Mouse (Mus musculus) forebrain, postnatal 0 days (tissue): ENCODE data around the gene Ubac2. TPM values are rescaled to one million over a fixed set of nuclear protein-coding genes. Genes with fewer than 3 reads are reported as not detected.

ENCODE experiments used
- ATAC-seq: fragments of 200-750 bp; cut with Nextera tagmentation; 2 replicates; pipeline ENCODE4 v1.8.0; 2017; ENCODE audit warnings: mild to moderate bottlenecking, moderate library complexity
- DNase-seq: peaks from one replicate; pipeline ENCODE4 v3.0.0-alpha.2; 2015
- H3K27ac ChIP-seq: fragments of 300-500 bp; sonication (generic); 2 replicates; pipeline ENCODE4 v1.5.1; 2014; ENCODE audit warnings: low read depth, mild to moderate bottlenecking, antibody characterized with exemption, low read length, moderate library complexity, mixed read lengths
- H3K27me3 ChIP-seq: fragments of 300-500 bp; sonication (generic); 2 replicates; pipeline ENCODE4 v1.6.1; 2014; ENCODE audit warnings: mild to moderate bottlenecking, low read length, mixed read lengths; ENCODE audit not compliant: insufficient read depth
- H3K36me3 ChIP-seq: fragments of 300-500 bp; sonication (generic); 2 replicates; pipeline ENCODE4 v1.6.1; 2014; ENCODE audit warnings: mild to moderate bottlenecking, moderate library complexity; ENCODE audit not compliant: insufficient read depth
- H3K4me1 ChIP-seq: fragments of 300-500 bp; sonication (generic); 2 replicates; pipeline ENCODE4 v1.6.1; 2014; ENCODE audit warnings: antibody characterized with exemption; ENCODE audit not compliant: insufficient read depth
- H3K4me2 ChIP-seq: fragments of 300-500 bp; sonication (generic); 2 replicates; pipeline ENCODE4 v1.6.1; 2014; ENCODE audit warnings: low read depth, mild to moderate bottlenecking, moderate library complexity
- H3K4me3 ChIP-seq: fragments of 300-500 bp; sonication (generic); 2 replicates; pipeline ENCODE4 v1.5.1; 2014; ENCODE audit warnings: low read depth, low read length, mixed read lengths
- H3K9ac ChIP-seq: fragments of 300-500 bp; sonication (generic); 2 replicates; pipeline ENCODE4 v1.6.1; 2014; ENCODE audit warnings: mild to moderate bottlenecking
- H3K9me3 ChIP-seq: fragments of 300-500 bp; sonication (generic); 2 replicates; pipeline ENCODE4 v1.6.1; 2016; ENCODE audit warnings: low read length
- CTCF ChIP-seq: sonication (generic); IDR thresholded peaks from 2 replicates; pipeline ENCODE4 v1.5.1; 2016; ENCODE audit warnings: antibody characterized with exemption, control low read depth, low read depth
- whole genome bisulfite sequencing: fragments of 180-500 bp; shearing (Covaris S2); extraction: QIAGEN DNeasy Blood & Tissue Kit; methylation state at CpG from one replicate; pipeline ENCODE4 v1.1.7; 2014; 5-methylcytosine and 5-hydroxymethylcytosine counted together
- polyA plus RNA-seq: library from polyadenylated mRNA; unstranded; fragments of >200 nt; fragmentation: Nextera tagmentation; extraction: Ambion mirVana; gene quantifications from 2 replicates; pipeline ENCODE4 v1.2.1, GENCODE M21; 2015
- total RNA-seq: library from RNA; depleted of rRNA; stranded (reverse); fragments of >200 nt; gene quantifications from 2 replicates; pipeline ENCODE4 v1.2.3, GENCODE M21; 2014

Gene Ubac2
- total and polyA plus RNA-seq, 2 experiments from 2014 or later: 41.9 to 52.6 TPM

- WGBS: 92% methylated on average over 10 of the region's 10 CpGs
- Histone ChIP-seq H3K9ac (no peak overlapping the region), H3K4me1 (no peaks in the 10 kb centered on the region), H3K4me3 (no peak overlapping the region), H3K4me2 (no peak overlapping the region), H3K27ac (no peak overlapping the region), H3K27me3 (no peaks in the 10 kb centered on the region), H3K36me3 (0 out of 2 replicates have a peak, but pooled peaks cover 4% of the 10 kb centered on the region), H3K9me3 (no peaks in the 10 kb centered on the region)
- TF ChIP-seq CTCF: no peak
- ATAC-seq (no peak), DNase-seq (no peak)
Measured at GRCm38 (mm10) chr14:121957176-121957871, 78.9 kb downstream of the Ubac2 start.

GRCm38 (mm10) chr14:121958041-121958750 is 79.8 kb downstream of the Ubac2 start:
- Histone ChIP-seq H3K27ac (no peak overlapping the region), H3K9ac (no peak overlapping the region), H3K36me3 (0 out of 2 replicates have a peak, but pooled peaks cover 4% of the 10 kb centered on the region), H3K4me2 (no peak overlapping the region), H3K4me3 (no peak overlapping the region), H3K27me3 (no peaks in the 10 kb centered on the region), H3K9me3 (no peaks in the 10 kb centered on the region), H3K4me1 (no peaks in the 10 kb centered on the region)
- no peak for ATAC-seq
- 80% methylated on average over 3 of the region's 3 CpGs for WGBS
- DNase-seq: no peak
- no peak for TF ChIP-seq CTCF

- Histone ChIP-seq H3K9ac (no peak overlapping the region), H3K9me3 (no peaks in the 10 kb centered on the region), H3K4me1 (no peaks in the 10 kb centered on the region), H3K27me3 (no peaks in the 10 kb centered on the region), H3K36me3 (0 out of 2 replicates have a peak, but pooled peaks cover 4% of the 10 kb centered on the region), H3K4me2 (no peak overlapping the region), H3K27ac (no peak overlapping the region), H3K4me3 (no peak overlapping the region)
- no peak for DNase-seq
- TF ChIP-seq CTCF: no peak
- ATAC-seq: no peak
- WGBS: 86% methylated on average over 10 of the region's 10 CpGs
Measured at GRCm38 (mm10) chr14:121958751-121959537, 80.5 kb downstream of the Ubac2 start.

GRCm38 (mm10) chr14:121959538-121959980 is 81.1 kb downstream of the Ubac2 start:
- Histone ChIP-seq H3K9me3 (no peaks in the 10 kb centered on the region), H3K27me3 (no peaks in the 10 kb centered on the region), H3K4me3 (no peak overlapping the region), H3K4me2 (no peak overlapping the region), H3K4me1 (no peaks in the 10 kb centered on the region), H3K27ac (no peak overlapping the region), H3K9ac (no peak overlapping the region), H3K36me3 (no peaks in the 10 kb centered on the region)
- no peak for TF ChIP-seq CTCF
- DNase-seq (no peak), ATAC-seq (no peak)
- WGBS: 97% methylated on average over 3 of the region's 3 CpGs

- 92% methylated on average over 4 of the region's 4 CpGs for WGBS
- Histone ChIP-seq H3K9ac (no peak overlapping the region), H3K4me3 (no peak overlapping the region), H3K36me3 (no peaks in the 10 kb centered on the region), H3K4me2 (no peak overlapping the region), H3K27me3 (no peaks in the 10 kb centered on the region), H3K9me3 (no peaks in the 10 kb centered on the region), H3K4me1 (no peaks in the 10 kb centered on the region), H3K27ac (no peak overlapping the region)
- no peak for DNase-seq
- no peak for ATAC-seq
- TF ChIP-seq CTCF: no peak
Measured at GRCm38 (mm10) chr14:121960031-121960430, 81.6 kb downstream of the Ubac2 start.

DNA sequence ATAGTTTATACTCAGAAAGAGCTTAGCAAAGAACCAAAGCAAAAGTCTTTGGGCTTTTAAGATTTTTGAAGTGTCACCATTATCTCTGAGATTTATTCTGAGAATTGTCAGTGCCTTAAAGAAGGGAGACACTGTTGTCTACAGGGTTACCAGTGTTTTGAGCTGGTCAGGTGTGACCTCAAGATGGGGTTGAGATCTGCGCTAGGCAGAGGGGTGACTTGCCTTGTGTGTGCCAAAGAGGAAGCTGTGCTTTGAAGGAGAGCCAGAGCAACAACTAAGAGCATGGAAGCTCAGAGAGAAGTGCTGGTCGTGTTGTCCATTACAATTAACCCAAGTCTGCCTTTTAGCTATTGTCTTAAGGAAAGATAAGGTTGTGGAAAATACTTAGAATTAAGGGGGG is 82.1 kb downstream of the Ubac2 start:
- Histone ChIP-seq H3K4me2 (no peak overlapping the region), H3K9ac (no peak overlapping the region), H3K27me3 (no peaks in the 10 kb centered on the region), H3K36me3 (no peaks in the 10 kb centered on the region), H3K27ac (no peak overlapping the region), H3K4me3 (no peak overlapping the region), H3K9me3 (no peaks in the 10 kb centered on the region), H3K4me1 (no peaks in the 10 kb centered on the region)
- TF ChIP-seq CTCF: no peak
- ATAC-seq: no peak
- no peak for DNase-seq
- WGBS: 81% methylated on average over 2 of the region's 2 CpGs
